Mouse (Mus musculus) brain, embryonic 14.5 days (tissue): ENCODE measurements at regions not wholly inside any gene's neighbourhood (a gene's known extent, or its start where the extent isn't known, plus 50 kb on each side); places are given as distances from the start of the nearest gene placed in this dataset.

Source experiments
- CTCF ChIP-seq: fragments of 200-500 bp; IDR thresholded peaks from 2 replicates; pipeline ENCODE4 v1.5.1; 2012; ENCODE audit warnings: inconsistent platforms, mild to moderate bottlenecking, moderate library complexity, borderline replicate concordance; ENCODE audit not compliant: insufficient read depth, insufficient read length; ENCODE audit errors: extremely low read depth
- POLR2A ChIP-seq: fragments of 200-500 bp; IDR thresholded peaks from 2 replicates; pipeline ENCODE4 v1.6.1; 2012; ENCODE audit warnings: mild to moderate bottlenecking, inconsistent platforms, borderline replicate concordance; ENCODE audit not compliant: poor library complexity, insufficient read depth, insufficient read length, severe bottlenecking; ENCODE audit errors: extremely low read depth

- TF ChIP-seq CTCF = no peak
- TF ChIP-seq POLR2A = no peak
These were observed 86.4 kb upstream of the Trabd2b start for GRCm38 (mm10) chr4:114320076-114320475.
